Mouse (Mus musculus): ENCODE measurements around the gene Tcea2.
A peak's percentile ranks its signal among the peaks of the same experiment; 100 is the strongest.

Gene Tcea2

DNA sequence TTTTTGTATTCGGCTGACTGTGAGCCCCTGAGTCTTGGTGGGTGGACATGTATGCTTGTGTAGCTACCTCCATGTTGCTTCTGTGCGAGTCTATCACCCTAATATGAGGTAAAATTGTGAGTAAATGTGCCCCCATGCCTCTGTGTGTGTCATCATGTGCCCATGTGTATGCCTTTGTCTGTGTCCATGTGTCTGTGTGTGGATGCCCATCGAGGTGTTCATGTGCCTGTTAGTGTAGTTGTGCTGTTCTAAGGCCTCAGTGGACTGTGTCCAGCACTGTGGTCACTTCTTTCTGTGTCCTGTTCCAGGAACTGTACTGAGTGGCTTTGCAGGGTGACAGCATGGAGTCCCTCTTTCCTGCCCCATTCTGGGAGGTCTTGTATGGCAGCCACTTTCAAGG is 35.3 kb downstream of the Tcea2 start:
- no peak for DNase-seq

DNA sequence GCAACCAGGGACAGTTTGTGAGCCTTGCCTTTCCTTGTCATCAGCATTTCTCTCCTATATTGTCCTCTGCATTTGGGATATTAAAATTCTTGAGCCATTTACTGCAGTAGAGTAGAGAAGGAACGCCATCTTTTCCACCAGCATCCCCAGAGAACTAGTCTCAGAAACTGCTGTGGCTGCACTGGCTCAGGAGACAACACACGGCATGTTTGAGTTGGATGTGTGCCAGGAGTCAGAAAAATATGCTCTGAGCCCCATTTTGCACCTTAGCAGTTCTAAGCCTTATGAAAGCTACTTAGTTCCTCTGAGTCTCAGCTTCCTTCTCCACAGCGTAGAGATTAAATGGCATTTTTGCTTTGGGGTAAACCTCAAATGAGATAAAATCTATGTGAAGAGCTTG is 36.9 kb downstream of the Tcea2 start:
- DNase-seq: no peak

- DNase-seq: no peak
Measured at GRCm38 (mm10) chr2:181720061-181720460, 40.0 kb downstream of the Tcea2 start.

DNA sequence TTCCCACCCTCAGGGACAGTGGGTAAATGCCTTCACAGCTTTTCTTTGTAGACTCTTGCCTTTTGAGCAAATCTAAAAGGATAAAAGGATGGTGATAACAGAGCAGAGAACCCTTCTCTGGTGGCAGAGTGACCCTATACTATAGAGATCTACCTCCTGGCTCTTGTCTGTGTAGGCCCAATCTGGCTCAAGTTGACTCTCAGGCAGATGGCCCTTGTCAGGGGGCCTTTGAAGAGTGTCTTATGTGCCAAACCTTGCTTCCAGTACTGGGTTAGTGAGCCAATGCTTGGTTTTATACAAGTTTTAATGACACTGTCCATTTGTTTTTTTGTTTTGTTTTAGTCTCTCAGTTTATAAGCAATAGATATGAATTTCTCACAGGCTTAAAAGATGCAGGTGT is 41.1 kb downstream of the Tcea2 start:
- no peak for DNase-seq

DNA sequence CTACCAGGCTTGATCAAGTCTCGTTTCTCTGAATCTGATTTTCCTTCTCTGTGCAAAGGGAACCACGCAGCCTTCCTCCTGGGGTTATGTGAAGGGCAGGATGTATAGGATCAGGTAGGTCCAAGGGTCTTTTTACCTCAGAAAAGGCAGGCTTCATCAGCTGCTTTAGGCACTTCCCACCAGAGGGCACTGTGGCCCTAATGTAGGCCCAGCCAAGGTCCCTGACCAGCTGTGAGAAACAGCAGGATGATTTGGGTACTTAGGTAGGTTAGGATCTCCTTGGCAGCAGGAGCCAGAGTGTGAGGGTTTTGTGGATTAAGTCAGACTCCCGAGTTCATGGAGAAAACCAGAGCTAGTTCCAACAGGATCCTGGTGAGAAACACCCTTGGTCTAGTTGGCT is 42.1 kb downstream of the Tcea2 start:
- peak; percentile 10 to 71 for DNase-seq

DNA sequence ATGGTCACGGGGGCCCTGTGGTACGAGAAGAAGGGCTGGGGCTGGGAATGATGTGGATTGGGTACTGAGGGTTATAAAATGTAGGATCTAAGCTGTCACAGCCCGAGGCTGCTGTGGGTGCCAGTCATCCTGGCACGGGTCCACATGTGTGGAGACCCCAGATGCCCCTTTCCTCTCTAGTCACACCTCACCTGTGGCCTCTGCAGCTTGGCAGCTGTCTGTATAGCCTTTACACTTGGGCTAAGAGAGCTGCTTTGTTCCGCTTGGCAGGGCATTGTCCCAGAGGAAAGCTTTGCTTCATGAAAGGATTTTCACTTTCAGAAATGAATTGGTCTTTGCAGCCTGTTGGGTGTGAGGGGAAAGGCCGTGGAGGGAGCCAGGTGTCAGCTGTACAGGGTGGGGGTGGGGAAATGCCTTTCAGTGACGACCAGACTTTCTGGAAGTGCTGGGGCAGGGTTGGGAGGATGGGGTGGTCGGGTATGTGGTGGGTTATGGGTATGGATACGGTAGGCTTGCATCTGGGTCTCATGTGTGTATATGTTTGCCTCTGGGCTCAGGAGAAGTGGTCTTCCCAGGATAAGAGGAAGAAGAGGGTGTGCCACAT is 47.7 kb downstream of the Tcea2 start:
- DNase-seq: no peak

GRCm38 (mm10) chr2:181730051-181730450 is 49.9 kb downstream of the Tcea2 start:
- DNase-seq: no peak

All from kidney, postnatal 36 days (tissue).